In the genomic region with DNA sequence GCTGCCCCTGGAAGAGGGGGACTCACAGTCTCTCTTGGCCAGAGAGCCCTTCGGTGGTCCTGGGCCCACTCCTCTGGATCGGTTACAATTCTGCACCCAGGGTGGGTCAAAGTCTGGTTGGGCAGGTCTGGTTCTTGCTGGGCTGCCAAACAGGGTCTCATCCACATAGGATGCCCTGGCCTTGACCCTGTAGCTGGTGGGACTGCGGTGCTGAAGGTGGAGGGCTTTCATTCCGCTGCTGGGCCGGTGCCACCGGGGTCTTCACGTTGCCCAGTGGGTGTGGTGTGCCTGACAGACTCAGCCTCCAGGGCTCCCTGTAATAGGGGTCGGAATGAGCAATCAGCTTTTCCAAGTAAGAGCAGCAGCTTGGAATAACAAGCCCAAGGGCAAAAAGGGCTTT, we compare ENCODE assay signal across 1 mouse cellular context.
TF ChIP-seq lines count a peak whose summit lies in the region.

No protein-coding gene starts in this region.

TF ChIP-seq in CH12.LX, 34 proteins besides CTCF, POLR2A, EP300 and RAD21:
- TF ChIP-seq USF1 (IDR thresholded peaks at IDR 0.05; ENCODE audit: low read depth, low read length) (no peak), MAZ (IDR thresholded peaks at IDR 0.05; ENCODE audit: low read depth, low read length) (no peak), BHLHE40 (IDR thresholded peaks at IDR 0.05; ENCODE audit: low read depth, low read length) (no peak)
